Mouse (Mus musculus) CH12.LX (cell line): ENCODE results near the gene Gm19668.

Experiments used
- CHD1 ChIP-seq: IDR thresholded peaks from 2 replicates; pipeline ENCODE4 v1.6.1; 2012; ENCODE audit warnings: low read depth, low read length, improper control_type of control experiment, inconsistent platforms
- CTCF ChIP-seq, 2 experiments: IDR thresholded peaks in 1 of 2; conservative IDR thresholded peaks in 1 of 2; 2 replicates each; pipeline ENCODE4 v1.5.1; 2011 to 2012; ENCODE audit warnings: low read depth in 2 of 2, low read length in 2 of 2, improper control_type of control experiment in 1 of 2, inconsistent platforms in 1 of 2, mild to moderate bottlenecking in 1 of 2, moderate library complexity in 1 of 2
- E2F4 ChIP-seq: IDR thresholded peaks from 2 replicates; pipeline ENCODE4 v1.6.1; 2011; ENCODE audit warnings: low read depth, low read length, improper control_type of control experiment; ENCODE audit not compliant: insufficient replicate concordance
- MEF2A ChIP-seq: IDR thresholded peaks from 2 replicates; pipeline ENCODE4 v1.6.1; 2014; ENCODE audit warnings: low read depth, mild to moderate bottlenecking, inconsistent platforms, low read length, improper control_type of control experiment, borderline replicate concordance
- NRF1 ChIP-seq: IDR thresholded peaks from 2 replicates; pipeline ENCODE4 v1.6.1; 2014; ENCODE audit warnings: low read depth, mild to moderate bottlenecking, inconsistent platforms, low read length, improper control_type of control experiment, moderate library complexity
- POLR2A ChIP-seq: IDR thresholded peaks from 2 replicates; pipeline ENCODE4 v1.6.1; 2011; ENCODE audit warnings: low read depth, mild to moderate bottlenecking, improper control_type of control experiment, low read length
- SIN3A ChIP-seq: IDR thresholded peaks from 2 replicates; pipeline ENCODE4 v1.6.1; 2012; ENCODE audit warnings: low read length, improper control_type of control experiment, inconsistent platforms
- ZKSCAN1 ChIP-seq: IDR thresholded peaks from 2 replicates; pipeline ENCODE4 v1.6.1; 2012; ENCODE audit warnings: low read depth, inconsistent platforms, low read length, improper control_type of control experiment, borderline replicate concordance

DNA sequence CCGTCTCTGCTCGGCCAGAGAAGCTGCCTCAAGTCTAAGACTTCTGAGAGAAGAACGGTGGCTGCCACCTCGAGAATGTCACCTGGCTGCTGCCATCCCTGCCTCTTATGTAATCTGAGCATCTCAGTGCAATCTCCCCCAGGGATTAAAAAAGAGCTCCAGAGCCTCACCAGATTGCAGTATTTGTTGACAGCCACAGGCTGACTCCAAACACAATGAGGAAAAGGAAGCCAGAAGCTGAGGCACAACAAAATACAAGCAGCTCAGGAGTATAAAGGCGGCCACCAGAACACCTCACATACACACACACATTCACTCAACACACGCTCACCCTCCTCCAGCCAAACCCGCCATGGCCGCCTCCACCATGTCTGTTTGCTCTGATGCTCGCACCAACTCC, 36.7 kb upstream of the Gm19668 start, which contains the start of gene Krtap10-10:
- TF ChIP-seq SIN3A, result no peak
- no peak for TF ChIP-seq POLR2A
- no peak for TF ChIP-seq NRF1
- no peak for TF ChIP-seq CTCF (conservative IDR thresholded peaks at IDR 0.05 in 1 of 2, IDR thresholded peaks at IDR 0.05 in 1 of 2; ENCODE audit: low read depth in 2 of 2, low read length in 2 of 2)
- no peak for TF ChIP-seq E2F4
- no peak for TF ChIP-seq ZKSCAN1
- no peak for TF ChIP-seq CHD1
- TF ChIP-seq MEF2A, result no peak
